In genomic region chr2:31172536-31172935, GRCm38 (mm10) we compare ENCODE assay signal across 13 mouse cellular contexts. TPM values are rescaled to one million over a fixed set of nuclear protein-coding genes. Genes with fewer than 3 reads are reported as not detected.
A peak's percentile ranks its signal among the peaks of the same experiment; 100 is the strongest.
DNase-seq lines count a peak whose midpoint lies in the region; ATAC-seq and TF ChIP-seq lines count a peak whose summit lies in the region.
"Had no signal": no experiment of that assay in that cellular context is flagged by ENCODE, and none has a peak within 500 bp of the region (broad histone marks: within the 10 kb centered on the region; RNA-seq: fewer than 3 reads in every experiment).

No protein-coding gene starts in this region.

- peaks cover 7% of the 10 kb centered on the region; the same call in 1 of the 2 replicates for H3K4me1 ChIP-seq in heart, embryonic 12.5 days (replicated peaks)
- no peaks in the 10 kb centered on the region for H3K4me1 ChIP-seq in lung, embryonic 14.5 days (ENCODE audit: insufficient read depth)
- peaks cover 4 to 10% of the 10 kb centered on the region in 2 experiments; a peak in 3 of 4 replicates for H3K4me1 ChIP-seq in ES-E14 (ENCODE audit: control insufficient read depth in 2 of 2, insufficient read depth in 2 of 2, low read length in 2 of 2, poor library complexity in 1 of 2)
- H3K4me1 ChIP-seq in liver, postnatal 0 days (ENCODE audit: insufficient read depth): peaks cover 11% of the 10 kb centered on the region
- H3K4me1 ChIP-seq: forebrain, embryonic 10.5 days; midbrain, embryonic 10.5 days had no signal

- no peak for ATAC-seq in heart, embryonic 12.5 days (ENCODE audit: insufficient number of reproducible peaks, low FRiP score)
- ATAC-seq in lung, embryonic 14.5 days (ENCODE audit: insufficient read depth): no peak
- ATAC-seq in liver, postnatal 0 days: no peak; the same call in 1 of the 2 replicates

- no peak overlapping the region for H3K4me3 ChIP-seq in heart, embryonic 12.5 days
- no peak overlapping the region for H3K4me3 ChIP-seq in lung, embryonic 14.5 days (ENCODE audit: low read depth, low read length)
- no peak overlapping the region for H3K4me3 ChIP-seq in ES-E14 (ENCODE audit: insufficient read depth in 1 of 2, low read depth in 1 of 2, low read length in 2 of 2, poor library complexity in 1 of 2, severe bottlenecking in 1 of 2)
- H3K4me3 ChIP-seq in liver, postnatal 0 days (ENCODE audit: low read depth, low read length): no peak overlapping the region
- H3K4me3 ChIP-seq: forebrain, embryonic 10.5 days; kidney, embryonic 15.5 days; midbrain, embryonic 10.5 days had no signal

- TF ChIP-seq EP300 in liver, postnatal 0 days (IDR thresholded peaks at IDR 0.05; ENCODE audit: low read depth): no peak

- 90% methylated on average over 5 of the region's 5 CpGs for WGBS in heart, embryonic 12.5 days
- WGBS in lung, embryonic 14.5 days: 82% methylated on average over 5 of the region's 5 CpGs
- WGBS in liver, postnatal 0 days (ENCODE audit: insufficient replicate concordance): 91% methylated on average over 5 of the region's 5 CpGs

- peak overlapping the region; percentile 76 for H3K27ac ChIP-seq in heart, embryonic 12.5 days (ENCODE audit: poor library complexity, severe bottlenecking)
- H3K27ac ChIP-seq in lung, embryonic 14.5 days (ENCODE audit: low read depth): no peak overlapping the region
- no peak overlapping the region; the same call in 1 of the 2 replicates for H3K27ac ChIP-seq in ES-E14 (ENCODE audit: insufficient read depth, low read depth, low read length, poor library complexity, severe bottlenecking)
- peak overlapping the region; percentile 77 for H3K27ac ChIP-seq in liver, postnatal 0 days (ENCODE audit: low read depth)
- H3K27ac ChIP-seq: forebrain, embryonic 10.5 days; midbrain, embryonic 10.5 days had no signal

- H3K4me2 ChIP-seq in heart, embryonic 12.5 days: no peak overlapping the region
- no peak overlapping the region for H3K4me2 ChIP-seq in lung, embryonic 14.5 days
- no peak overlapping the region for H3K4me2 ChIP-seq in liver, postnatal 0 days (ENCODE audit: low read depth, low read length)
- H3K4me2 ChIP-seq: kidney, embryonic 15.5 days had no signal

- DNase-seq in heart, adult 8-10 months (ENCODE audit: low spot score): no peak
- DNase-seq in lung, embryonic 14.5 days: no peak
- no peak for DNase-seq in lung, postnatal 10 days
- no peak for DNase-seq in ES-E14 (ENCODE audit: low read depth, low spot score)
- no peak for DNase-seq in liver, postnatal 0 days
- DNase-seq in ovary, postnatal 10 days (ENCODE audit: low spot score): no peak
- no peak for DNase-seq in ovary, postnatal 14 days (ENCODE audit: low spot score)
- DNase-seq: cerebellum, postnatal 10 days; gastrocnemius, postnatal 14 days had no signal

- peaks cover 100% of the 10 kb centered on the region for H3K36me3 ChIP-seq in heart, embryonic 12.5 days
- H3K36me3 ChIP-seq in lung, embryonic 14.5 days (ENCODE audit: insufficient read depth): peaks cover 91% of the 10 kb centered on the region
- H3K36me3 ChIP-seq in ES-E14 (ENCODE audit: control insufficient read depth, insufficient read depth, low read length, poor library complexity, severe bottlenecking): peaks cover 50% of the 10 kb centered on the region
- peaks cover 57% of the 10 kb centered on the region for H3K36me3 ChIP-seq in liver, postnatal 0 days (replicated peaks; ENCODE audit: insufficient read depth, low read length)

- no peaks in the 10 kb centered on the region for H3K27me3 ChIP-seq in heart, embryonic 12.5 days (replicated peaks)
- no peaks in the 10 kb centered on the region for H3K27me3 ChIP-seq in lung, embryonic 14.5 days (ENCODE audit: insufficient read depth, low read length)
- no peaks in the 10 kb centered on the region for H3K27me3 ChIP-seq in liver, postnatal 0 days (ENCODE audit: insufficient read depth, low read length)
- H3K27me3 ChIP-seq: kidney, embryonic 15.5 days had no signal

- in situ Hi-C loops in ES-E14 (cut with MboI; ENCODE audit: low sequenced_read_pairs in 2 of 2, unreplicated experiment in 2 of 2): no loop called here

- no peak overlapping the region for H3K9ac ChIP-seq in heart, embryonic 12.5 days
- no peak overlapping the region for H3K9ac ChIP-seq in lung, embryonic 14.5 days
- peak overlapping the region; percentile 9; the same call in 1 of the 2 replicates for H3K9ac ChIP-seq in ES-E14 (ENCODE audit: insufficient read depth, low read depth, low read length, poor library complexity, severe bottlenecking)
- no peak overlapping the region for H3K9ac ChIP-seq in liver, postnatal 0 days (replicated peaks)
- H3K9ac ChIP-seq: kidney, embryonic 15.5 days had no signal

- peak; percentile 42; the same call in 1 of the 2 replicates for TF ChIP-seq CTCF in lung, embryonic 14.5 days (IDR thresholded peaks at IDR 0.05; ENCODE audit: low read depth)
- TF ChIP-seq CTCF in liver, postnatal 0 days (IDR thresholded peaks at IDR 0.05; ENCODE audit: low read depth): peak; percentile 55

- H3K9me3 ChIP-seq in heart, embryonic 12.5 days (replicated peaks): no peaks in the 10 kb centered on the region
- H3K9me3 ChIP-seq in lung, embryonic 14.5 days (ENCODE audit: low read depth, low read length): no peaks in the 10 kb centered on the region
- H3K9me3 ChIP-seq in ES-E14 (ENCODE audit: control insufficient read depth, insufficient read depth, low read depth, low read length): no peaks in the 10 kb centered on the region
- no peaks in the 10 kb centered on the region for H3K9me3 ChIP-seq in liver, postnatal 0 days (ENCODE audit: low read length)
- H3K9me3 ChIP-seq: forebrain, embryonic 10.5 days; kidney, embryonic 15.5 days; midbrain, embryonic 10.5 days had no signal

TF ChIP-seq in ES-E14, 5 proteins besides CTCF, POLR2A, EP300 and RAD21:
- TF ChIP-seq ZNF384 (IDR thresholded peaks at IDR 0.05; ENCODE audit: low read depth, low read length) (no peak), ZC3H11A (IDR thresholded peaks at IDR 0.05; ENCODE audit: borderline replicate concordance, low read depth, low read length) (no peak), MAFK (IDR thresholded peaks at IDR 0.05; ENCODE audit: insufficient read depth, low read depth, low read length) (no peak), HCFC1 (IDR thresholded peaks at IDR 0.05; ENCODE audit: borderline replicate concordance, insufficient read depth, low read length) (no peak), CHD2 (IDR thresholded peaks at IDR 0.05; ENCODE audit: low read depth, low read length) (no peak)
TF ChIP-seq in ES-E14: peak in this region for 0.

RNA-seq across cellular contexts. Expression of gene Gpr107, which starts 20.4 kb away (rescaled TPM):
- polyA plus RNA-seq in heart, embryonic 12.5 days (2016; fragmentation: Nextera tagmentation; extraction: Ambion mirVana): 37.4 and 40.4 TPM in 2 replicates
- 10 to 100 TPM; 27.1 to 34.5 (median 29.8) TPM for total RNA-seq in heart, adult 8-10 months (2022)
- polyA plus RNA-seq in lung, embryonic 14.5 days (2014; fragmentation: Nextera tagmentation; extraction: Ambion mirVana): 23.6 and 24.9 TPM in 2 replicates
- 111 and 156 TPM in 2 replicates for total RNA-seq in ES-E14 (2012; rRNA removed)
- 9.2 and 9.8 TPM in 2 replicates for polyA plus RNA-seq in liver, postnatal 0 days (2015; fragmentation: Nextera tagmentation; extraction: Ambion mirVana)

RNA-seq across cellular contexts. Expression of gene Fnbp1, which starts 30.7 kb away (rescaled TPM):
- 21.4 and 23.8 TPM in 2 replicates for polyA plus RNA-seq in heart, embryonic 12.5 days (2016; fragmentation: Nextera tagmentation; extraction: Ambion mirVana)
- total RNA-seq in heart, adult 8-10 months (2022): 10 to 100 TPM; 47.2 to 63.1 (median 52.7) TPM
- 16.8 and 21.1 TPM in 2 replicates for polyA plus RNA-seq in lung, embryonic 14.5 days (2014; fragmentation: Nextera tagmentation; extraction: Ambion mirVana)
- total RNA-seq in ES-E14 (2012; rRNA removed): 15.1 and 16.5 TPM in 2 replicates
- 4.1 and 4.5 TPM in 2 replicates for polyA plus RNA-seq in liver, postnatal 0 days (2015; fragmentation: Nextera tagmentation; extraction: Ambion mirVana)

Comparison
In these comparisons a context has a peak if more than half of its experiments do, and no peak if none do; other contexts are left out.
1. H3K27ac ChIP-seq: peak in heart, embryonic 12.5 days (single experiment) and liver, postnatal 0 days (single experiment); none in lung, embryonic 14.5 days (single experiment) and ES-E14 (single experiment).